Mouse (Mus musculus): ENCODE measurements around the gene Ccdc170. TPM values are rescaled to one million over a fixed set of nuclear protein-coding genes. Genes with fewer than 3 reads are reported as not detected.

Gene Ccdc170
- polyA plus RNA-seq, 1 experiment = 0.44 TPM

DNA sequence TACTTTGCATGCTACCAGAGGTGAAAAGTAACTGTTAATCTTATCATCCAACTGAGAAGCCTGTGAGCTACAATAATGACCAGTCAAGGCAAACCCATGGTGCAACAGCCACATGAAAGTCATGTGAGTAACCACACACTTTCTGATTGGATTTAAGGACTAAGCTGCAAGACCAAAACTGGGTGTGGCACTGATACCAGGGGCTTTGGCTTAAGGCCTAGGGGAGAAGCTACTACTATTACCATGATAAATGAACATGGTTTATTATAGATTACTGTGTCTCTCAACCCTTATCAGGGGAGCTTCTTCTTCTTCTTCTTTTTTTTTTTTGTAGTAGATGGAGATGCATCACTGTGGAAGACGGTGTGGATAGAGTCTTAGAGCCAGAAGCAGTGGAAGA lies 82.8 kb downstream of the Ccdc170 start:
- no peak for DNase-seq (ENCODE audit: low read depth)
- TF ChIP-seq POLR2A (IDR thresholded peaks at IDR 0.05; ENCODE audit: borderline replicate concordance, extremely low read depth, insufficient read depth, insufficient read length, poor library complexity, severe bottlenecking) = no peak
- no peak for TF ChIP-seq CTCF (IDR thresholded peaks at IDR 0.05; ENCODE audit: borderline replicate concordance, extremely low read depth, insufficient read depth, insufficient read length)

DNA sequence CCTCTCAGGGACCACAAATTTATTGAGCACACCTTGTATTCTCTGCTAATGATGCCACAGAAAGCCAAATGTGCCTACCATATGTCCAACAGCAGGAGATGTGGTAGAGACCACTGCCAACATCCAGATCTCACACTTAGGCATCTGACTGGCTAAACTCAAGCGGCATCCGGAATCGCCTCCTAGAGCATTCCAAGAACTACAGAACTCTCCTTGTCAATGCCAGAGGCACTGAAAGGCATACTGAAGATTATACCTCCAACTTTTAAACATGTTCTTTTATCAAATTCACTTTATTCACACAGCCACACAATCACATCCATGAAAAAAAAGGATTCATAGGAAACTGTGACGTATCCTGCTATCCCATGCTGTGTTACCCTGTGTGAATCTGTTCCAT lies 88.5 kb downstream of the Ccdc170 start:
- no peak for DNase-seq (ENCODE audit: low read depth)
- TF ChIP-seq POLR2A (IDR thresholded peaks at IDR 0.05; ENCODE audit: borderline replicate concordance, extremely low read depth, insufficient read depth, insufficient read length, poor library complexity, severe bottlenecking) (no peak), CTCF (IDR thresholded peaks at IDR 0.05; ENCODE audit: borderline replicate concordance, extremely low read depth, insufficient read depth, insufficient read length) (no peak)

DNA sequence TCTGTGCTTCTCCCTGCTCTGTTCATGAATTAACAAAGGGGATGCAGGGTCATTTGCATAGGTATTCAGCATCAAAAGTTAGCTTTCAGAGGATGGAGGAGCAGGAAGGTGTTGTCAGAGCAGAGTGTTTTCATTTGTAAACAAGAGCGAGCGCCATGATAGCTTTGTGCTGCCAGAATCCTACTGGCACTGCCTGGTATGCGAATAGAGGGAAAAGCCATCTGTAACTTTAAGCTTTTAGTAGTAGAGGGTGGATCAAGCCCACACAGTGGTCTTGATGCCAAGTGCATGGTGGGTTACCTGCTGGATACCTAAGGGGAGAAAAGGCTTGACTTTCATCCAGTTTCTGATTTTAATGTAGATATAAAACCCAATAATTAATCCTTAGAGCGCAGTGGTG lies 89.0 kb downstream of the Ccdc170 start:
- peak; percentile 34 for DNase-seq (ENCODE audit: low read depth)
- TF ChIP-seq CTCF (IDR thresholded peaks at IDR 0.05; ENCODE audit: borderline replicate concordance, extremely low read depth, insufficient read depth, insufficient read length) = no peak
- TF ChIP-seq POLR2A (IDR thresholded peaks at IDR 0.05; ENCODE audit: borderline replicate concordance, extremely low read depth, insufficient read depth, insufficient read length, poor library complexity, severe bottlenecking) = no peak

DNA sequence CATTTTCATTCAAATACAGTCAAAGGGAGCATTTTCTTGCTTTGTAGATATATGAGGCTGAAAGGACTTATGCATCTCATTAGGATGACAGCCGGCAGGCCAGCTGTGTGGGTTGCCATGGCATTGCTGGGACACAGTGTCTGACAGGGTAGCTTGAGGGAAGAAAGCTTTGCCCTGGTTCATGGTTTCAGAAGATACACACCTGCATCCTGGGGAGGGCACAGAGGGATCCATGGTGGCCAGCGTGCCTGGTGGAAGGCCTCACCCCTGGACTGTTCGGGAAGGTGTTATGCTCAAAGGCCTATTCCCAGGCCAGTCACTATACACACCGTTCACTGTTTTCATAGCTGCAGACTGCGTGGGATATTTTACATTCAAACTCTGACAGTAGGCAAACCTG lies 99.6 kb downstream of the Ccdc170 start:
- DNase-seq (ENCODE audit: low read depth) = peak; percentile 75
- TF ChIP-seq POLR2A (IDR thresholded peaks at IDR 0.05; ENCODE audit: borderline replicate concordance, extremely low read depth, insufficient read depth, insufficient read length, poor library complexity, severe bottlenecking) (no peak), CTCF (IDR thresholded peaks at IDR 0.05; ENCODE audit: borderline replicate concordance, extremely low read depth, insufficient read depth, insufficient read length) (no peak)

DNA sequence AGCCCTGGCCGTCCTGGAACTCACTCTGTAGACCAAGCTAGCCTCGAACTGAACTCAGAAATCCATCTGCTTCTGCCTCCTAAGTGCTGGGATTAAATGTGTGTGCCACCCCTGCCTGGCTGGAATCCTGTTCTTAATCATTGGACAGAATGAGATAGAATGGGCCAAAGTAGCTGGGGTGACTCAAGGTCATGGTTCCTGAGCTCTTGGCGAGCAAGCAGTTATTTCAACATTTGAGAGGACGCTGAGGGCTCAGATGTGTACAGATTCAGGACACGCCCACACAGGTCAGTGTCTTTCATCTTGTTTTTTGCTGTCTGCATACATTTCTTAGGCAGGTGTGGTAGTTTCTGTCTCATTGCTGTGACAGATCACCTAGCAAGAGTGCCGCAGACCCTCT lies 104.4 kb downstream of the Ccdc170 start:
- TF ChIP-seq CTCF (IDR thresholded peaks at IDR 0.05; ENCODE audit: borderline replicate concordance, extremely low read depth, insufficient read depth, insufficient read length) = no peak
- no peak for TF ChIP-seq POLR2A (IDR thresholded peaks at IDR 0.05; ENCODE audit: borderline replicate concordance, extremely low read depth, insufficient read depth, insufficient read length, poor library complexity, severe bottlenecking)
- no peak for DNase-seq (ENCODE audit: low read depth)

DNA sequence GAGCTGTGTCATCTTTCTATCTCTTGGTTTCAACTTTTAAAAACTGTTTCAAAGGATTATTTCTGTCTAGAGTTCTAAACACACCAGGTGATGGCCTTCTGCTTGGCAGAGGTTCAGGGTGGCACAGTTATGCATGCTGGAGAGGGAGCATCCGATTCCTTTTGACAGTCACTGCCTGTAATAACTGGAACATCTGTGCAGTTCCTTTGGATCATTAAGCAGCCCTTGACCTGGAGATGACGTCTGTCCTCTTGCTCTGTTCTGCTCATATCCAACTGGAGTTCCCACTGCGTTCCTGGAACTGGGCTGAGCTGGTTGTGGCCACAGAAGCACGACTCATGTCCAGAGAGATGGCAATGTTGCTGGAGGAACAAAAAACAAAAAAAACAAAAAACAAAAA lies 107.3 kb downstream of the Ccdc170 start:
- no peak for TF ChIP-seq CTCF (IDR thresholded peaks at IDR 0.05; ENCODE audit: borderline replicate concordance, extremely low read depth, insufficient read depth, insufficient read length)
- no peak for TF ChIP-seq POLR2A (IDR thresholded peaks at IDR 0.05; ENCODE audit: borderline replicate concordance, extremely low read depth, insufficient read depth, insufficient read length, poor library complexity, severe bottlenecking)
- DNase-seq (ENCODE audit: low read depth) = no peak

DNA sequence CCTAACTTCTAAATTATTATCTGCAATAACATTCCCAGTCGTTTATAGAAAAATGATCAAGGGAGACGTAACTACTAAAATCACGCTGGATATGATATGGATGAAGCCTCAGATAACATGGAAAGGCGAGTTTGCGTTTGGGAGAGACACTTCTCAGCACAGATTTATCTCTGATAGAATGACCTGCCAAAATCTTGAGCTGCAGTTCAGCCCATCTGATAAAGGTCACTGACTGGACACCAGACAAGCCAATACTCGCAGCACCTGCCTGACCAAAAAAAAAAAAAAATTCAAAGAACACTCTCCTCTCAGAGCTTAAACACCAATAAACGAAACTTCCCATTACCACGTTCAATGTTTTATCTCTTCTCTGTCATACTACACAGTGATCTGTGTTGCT lies 108.7 kb downstream of the Ccdc170 start:
- TF ChIP-seq CTCF (IDR thresholded peaks at IDR 0.05; ENCODE audit: borderline replicate concordance, extremely low read depth, insufficient read depth, insufficient read length) = no peak
- TF ChIP-seq POLR2A (IDR thresholded peaks at IDR 0.05; ENCODE audit: borderline replicate concordance, extremely low read depth, insufficient read depth, insufficient read length, poor library complexity, severe bottlenecking) = no peak
- no peak for DNase-seq (ENCODE audit: low read depth)

DNA sequence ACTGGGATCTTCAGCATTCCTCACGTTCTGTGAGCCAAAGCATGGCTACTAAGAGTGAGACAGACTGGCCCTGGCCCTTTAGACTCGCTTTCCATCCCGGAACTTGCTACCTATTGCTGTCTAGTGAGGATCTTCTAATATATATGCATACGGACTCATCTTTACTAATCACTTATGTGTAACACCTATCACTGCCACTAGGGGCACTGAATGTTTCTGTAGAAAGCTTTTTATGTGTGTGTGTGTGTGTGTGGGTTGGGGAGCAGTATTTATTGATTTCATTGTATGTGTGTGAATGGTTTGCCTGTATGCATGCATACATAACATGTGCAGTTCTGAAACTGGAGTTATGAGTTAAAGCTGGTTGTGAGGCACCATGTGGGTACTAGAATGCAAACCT lies 111.5 kb downstream of the Ccdc170 start:
- no peak for DNase-seq (ENCODE audit: low read depth)
- no peak for TF ChIP-seq POLR2A (IDR thresholded peaks at IDR 0.05; ENCODE audit: borderline replicate concordance, extremely low read depth, insufficient read depth, insufficient read length, poor library complexity, severe bottlenecking)
- TF ChIP-seq CTCF (IDR thresholded peaks at IDR 0.05; ENCODE audit: borderline replicate concordance, extremely low read depth, insufficient read depth, insufficient read length) = 0 out of 2 replicates have a peak, but pooled peaks have one; percentile 4

DNA sequence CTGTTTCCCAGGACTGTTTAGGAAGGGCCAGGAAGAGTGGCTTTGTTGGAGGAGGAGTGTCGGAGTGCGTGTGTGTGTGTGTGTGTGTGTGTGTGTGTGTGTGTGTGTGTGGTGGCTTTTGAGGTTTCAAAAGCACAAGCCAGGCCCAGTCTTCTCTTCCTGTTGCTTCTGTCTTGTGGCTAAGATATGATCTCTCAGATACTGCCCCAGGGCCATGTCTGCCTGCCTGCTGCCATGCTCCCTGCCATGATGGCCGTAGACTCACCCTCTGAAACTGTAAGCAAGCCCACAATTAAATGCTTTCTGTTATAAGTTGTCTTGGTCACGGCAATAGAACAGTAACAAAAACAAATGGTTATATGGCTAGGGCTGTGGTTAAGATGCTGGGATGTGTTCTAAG lies 114.9 kb downstream of the Ccdc170 start:
- no peak for TF ChIP-seq CTCF (IDR thresholded peaks at IDR 0.05; ENCODE audit: borderline replicate concordance, extremely low read depth, insufficient read depth, insufficient read length)
- DNase-seq (ENCODE audit: low read depth) = no peak

DNA sequence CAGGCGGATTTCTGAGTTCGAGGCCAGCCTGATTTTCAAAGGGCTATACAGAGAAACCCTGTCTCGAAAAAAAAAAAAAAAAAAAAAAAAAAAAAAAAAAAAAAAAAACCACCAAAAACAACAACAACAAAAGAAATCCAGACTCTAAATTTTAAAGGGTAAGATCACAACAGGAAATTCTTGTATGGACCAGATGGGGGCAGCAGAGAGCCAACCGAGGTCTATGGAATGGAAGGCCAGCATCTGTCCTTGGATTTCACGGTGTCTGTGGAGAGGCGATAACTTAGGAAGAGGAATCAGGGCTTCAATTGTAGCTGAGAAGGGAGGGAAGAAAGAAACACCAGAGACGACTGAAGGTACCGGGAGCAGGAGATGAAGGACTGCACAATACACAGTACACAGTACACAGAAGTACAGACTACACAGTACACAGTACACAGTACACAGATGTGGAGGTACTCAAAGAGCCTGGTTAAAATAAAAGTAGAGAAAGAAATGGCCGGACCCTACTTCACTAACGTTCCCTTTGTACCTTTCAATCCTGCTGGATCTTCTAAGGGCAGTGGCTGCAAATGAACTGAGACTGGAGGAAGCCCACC lies 116.0 kb downstream of the Ccdc170 start:
- TF ChIP-seq POLR2A (IDR thresholded peaks at IDR 0.05; ENCODE audit: borderline replicate concordance, extremely low read depth, insufficient read depth, insufficient read length, poor library complexity, severe bottlenecking) (no peak), CTCF (IDR thresholded peaks at IDR 0.05; ENCODE audit: borderline replicate concordance, extremely low read depth, insufficient read depth, insufficient read length) (peak; percentile 62; the same call in 1 of the 2 replicates)
- peak; percentile 70 for DNase-seq (ENCODE audit: low read depth)

DNA sequence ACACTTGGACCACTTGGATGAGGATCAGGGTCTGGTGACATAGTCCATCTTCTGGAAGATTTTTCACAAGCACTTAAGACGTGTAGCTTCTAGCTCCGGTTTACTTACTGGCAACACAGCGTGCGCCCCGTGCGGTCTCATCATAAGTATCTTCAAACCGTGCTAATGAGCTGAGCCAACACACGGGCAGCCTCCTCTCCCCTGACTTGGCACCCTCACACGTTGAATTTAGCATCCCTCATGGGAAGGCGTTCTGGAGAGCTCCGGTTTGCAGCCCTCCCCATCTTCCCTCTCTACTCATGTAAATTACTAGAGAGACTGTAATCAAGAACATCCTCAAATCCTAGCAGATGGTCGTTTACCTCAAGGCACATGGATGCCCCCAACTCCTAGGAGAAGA lies 116.6 kb downstream of the Ccdc170 start:
- DNase-seq (ENCODE audit: low read depth) = peak; percentile 26
- TF ChIP-seq POLR2A (IDR thresholded peaks at IDR 0.05; ENCODE audit: borderline replicate concordance, extremely low read depth, insufficient read depth, insufficient read length, poor library complexity, severe bottlenecking) = no peak
- no peak for TF ChIP-seq CTCF (IDR thresholded peaks at IDR 0.05; ENCODE audit: borderline replicate concordance, extremely low read depth, insufficient read depth, insufficient read length)

DNA sequence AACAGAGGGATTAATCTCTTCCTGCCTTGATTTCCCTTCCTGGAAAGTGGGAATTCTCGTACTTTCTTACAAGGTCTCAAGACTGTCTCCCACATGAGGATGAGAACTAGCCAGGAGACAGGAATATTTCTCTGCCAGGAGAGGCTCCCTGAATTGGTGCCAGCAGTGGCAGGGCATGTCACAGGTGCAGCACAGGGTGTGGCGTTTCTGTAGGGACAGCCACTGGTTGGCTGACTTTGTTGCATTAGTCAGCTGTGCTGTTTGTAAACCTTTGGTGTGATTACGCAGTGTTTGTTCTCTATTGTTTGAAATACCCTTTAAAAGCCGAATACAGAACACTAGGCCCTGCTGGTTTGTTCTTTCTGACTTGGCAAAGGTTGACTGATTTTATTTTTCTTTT lies 117.3 kb downstream of the Ccdc170 start:
- no peak for DNase-seq (ENCODE audit: low read depth)
- TF ChIP-seq POLR2A (IDR thresholded peaks at IDR 0.05; ENCODE audit: borderline replicate concordance, extremely low read depth, insufficient read depth, insufficient read length, poor library complexity, severe bottlenecking) = no peak
- TF ChIP-seq CTCF (IDR thresholded peaks at IDR 0.05; ENCODE audit: borderline replicate concordance, extremely low read depth, insufficient read depth, insufficient read length) = no peak
